Mouse (Mus musculus): ENCODE results near the gene Snx7. TPM values are rescaled to one million over a fixed set of nuclear protein-coding genes. Genes with fewer than 3 reads are reported as not detected.

The Snx7 gene
- not detected in 2 replicates for polyA plus RNA-seq (2012; ENCODE audit: insufficient read depth, insufficient read length, low replicate concordance, missing spikeins)

GRCm38 (mm10) chr3:117868637-117869323 lies at the start of gene Snx7:
Gene Snx7 (minus strand): TSS chr3:117868936.
- Histone ChIP-seq H3K4me1 (ENCODE audit: control insufficient read depth, insufficient read depth, low read length) (no peaks in the 10 kb centered on the region; the same call in 1 of the 2 replicates), H3K4me3 (ENCODE audit: insufficient read depth, low read depth, low read length) (peak within 1 kb of the TSS; percentile 99), H3K27ac (ENCODE audit: insufficient read depth, low read depth, low read length) (peak within 1 kb of the TSS; percentile 98)
- TF ChIP-seq CTCF (IDR thresholded peaks at IDR 0.05; ENCODE audit: insufficient read depth, low read depth, low read length), result no peak
- peak; percentile 90 for TF ChIP-seq POLR2A (IDR thresholded peaks at IDR 0.05; ENCODE audit: insufficient read depth, low read depth, low read length)
- WGBS, result under 1% methylated on average over 53 of the region's 53 CpGs

- H3K4me1 ChIP-seq (ENCODE audit: control insufficient read depth, insufficient read depth, low read length), result no peaks in the 10 kb centered on the region
- H3K27ac ChIP-seq (ENCODE audit: insufficient read depth, low read depth, low read length), result no peak overlapping the region
- no peak overlapping the region for H3K4me3 ChIP-seq (ENCODE audit: insufficient read depth, low read depth, low read length)
- 69% methylated on average over 3 of the region's 3 CpGs for WGBS
- TF ChIP-seq POLR2A (IDR thresholded peaks at IDR 0.05; ENCODE audit: insufficient read depth, low read depth, low read length) (no peak), CTCF (IDR thresholded peaks at IDR 0.05; ENCODE audit: insufficient read depth, low read depth, low read length) (no peak)
Observed at GRCm38 (mm10) chr3:117915420-117915819, 46.7 kb upstream of the Snx7 start.

GRCm38 (mm10) chr3:117893736-117894135 lies 25.0 kb upstream of the Snx7 start:
- Histone ChIP-seq H3K4me1 (ENCODE audit: control insufficient read depth, insufficient read depth, low read length) (no peaks in the 10 kb centered on the region), H3K4me3 (ENCODE audit: insufficient read depth, low read depth, low read length) (no peak overlapping the region), H3K27ac (ENCODE audit: insufficient read depth, low read depth, low read length) (no peak overlapping the region)
- TF ChIP-seq POLR2A (IDR thresholded peaks at IDR 0.05; ENCODE audit: insufficient read depth, low read depth, low read length) (no peak), CTCF (IDR thresholded peaks at IDR 0.05; ENCODE audit: insufficient read depth, low read depth, low read length) (no peak)
- 66% methylated on average over 2 of the region's 2 CpGs for WGBS

DNA sequence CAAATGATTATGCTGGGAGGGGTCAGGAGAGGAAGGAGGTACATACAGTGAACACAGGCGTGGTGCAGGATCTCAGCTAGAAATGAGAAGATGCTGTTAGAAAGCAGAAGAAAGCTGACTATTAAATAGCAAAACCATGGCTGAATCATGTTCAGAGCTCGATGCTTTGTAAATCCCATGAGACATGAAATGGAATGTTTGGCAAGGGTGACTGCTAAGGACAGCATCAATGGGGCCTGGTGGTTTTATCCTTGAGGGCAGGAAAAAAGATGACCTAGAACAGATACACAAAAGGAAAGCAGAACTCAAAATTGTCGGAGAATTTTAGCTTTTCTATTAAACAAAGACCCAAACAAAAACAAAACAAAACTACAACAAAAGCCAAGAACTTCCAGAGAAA lies 6.7 kb upstream of the Snx7 start:
- Histone ChIP-seq H3K4me3 (ENCODE audit: insufficient read depth, low read depth, low read length) (no peak overlapping the region), H3K27ac (ENCODE audit: insufficient read depth, low read depth, low read length) (no peak overlapping the region), H3K4me1 (ENCODE audit: control insufficient read depth, insufficient read depth, low read length) (no peaks in the 10 kb centered on the region)
- WGBS, result 89% methylated on average over 3 of the region's 3 CpGs
- TF ChIP-seq CTCF (IDR thresholded peaks at IDR 0.05; ENCODE audit: insufficient read depth, low read depth, low read length) (no peak), POLR2A (IDR thresholded peaks at IDR 0.05; ENCODE audit: insufficient read depth, low read depth, low read length) (no peak)

GRCm38 (mm10) chr3:117873209-117873863 lies 4.6 kb upstream of the Snx7 start:
- 40% methylated on average over 5 of the region's 5 CpGs for WGBS

GRCm38 (mm10) chr3:117869324-117869715 lies 584 bp upstream of the Snx7 start:
- WGBS, result 0% methylated on average over 2 of the region's 2 CpGs
- Histone ChIP-seq H3K4me3 (ENCODE audit: insufficient read depth, low read depth, low read length) (peak overlapping the region; percentile 99), H3K4me1 (ENCODE audit: control insufficient read depth, insufficient read depth, low read length) (no peaks in the 10 kb centered on the region; the same call in 1 of the 2 replicates), H3K27ac (ENCODE audit: insufficient read depth, low read depth, low read length) (peak overlapping the region; percentile 98)
- TF ChIP-seq POLR2A (IDR thresholded peaks at IDR 0.05; ENCODE audit: insufficient read depth, low read depth, low read length) (no peak), CTCF (IDR thresholded peaks at IDR 0.05; ENCODE audit: insufficient read depth, low read depth, low read length) (no peak)

More at GRCm38 (mm10) chr3:117873209-117873863, 4.6 kb upstream of the Snx7 start:
- no peak for TF ChIP-seq POLR2A (IDR thresholded peaks at IDR 0.05; ENCODE audit: insufficient read depth, low read depth, low read length)
- no peak for TF ChIP-seq CTCF (IDR thresholded peaks at IDR 0.05; ENCODE audit: insufficient read depth, low read depth, low read length)
- H3K4me1 ChIP-seq (ENCODE audit: control insufficient read depth, insufficient read depth, low read length), result no peaks in the 10 kb centered on the region
- no peak overlapping the region for H3K27ac ChIP-seq (ENCODE audit: insufficient read depth, low read depth, low read length)
- no peak overlapping the region for H3K4me3 ChIP-seq (ENCODE audit: insufficient read depth, low read depth, low read length)

GRCm38 (mm10) chr3:117868091-117868490 lies 645 bp downstream of the Snx7 start:
- Histone ChIP-seq H3K27ac (ENCODE audit: insufficient read depth, low read depth, low read length) (peak overlapping the region; percentile 98; the same call in 1 of the 2 replicates), H3K4me1 (ENCODE audit: control insufficient read depth, insufficient read depth, low read length) (no peaks in the 10 kb centered on the region; the same call in 1 of the 2 replicates), H3K4me3 (ENCODE audit: insufficient read depth, low read depth, low read length) (peak overlapping the region; percentile 99)
- WGBS, result 28% methylated on average over 2 of the region's 2 CpGs
- no peak for TF ChIP-seq CTCF (IDR thresholded peaks at IDR 0.05; ENCODE audit: insufficient read depth, low read depth, low read length)

GRCm38 (mm10) chr3:117866696-117867407 lies 1.9 kb downstream of the Snx7 start:
- Histone ChIP-seq H3K4me3 (ENCODE audit: insufficient read depth, low read depth, low read length) (peak overlapping the region; percentile 13; the same call in 1 of the 2 replicates), H3K27ac (ENCODE audit: insufficient read depth, low read depth, low read length) (peak overlapping the region; percentile 32), H3K4me1 (ENCODE audit: control insufficient read depth, insufficient read depth, low read length) (no peaks in the 10 kb centered on the region; the same call in 1 of the 2 replicates)
- 23% methylated on average over 12 of the region's 12 CpGs for WGBS
- TF ChIP-seq POLR2A (IDR thresholded peaks at IDR 0.05; ENCODE audit: insufficient read depth, low read depth, low read length) (no peak), CTCF (IDR thresholded peaks at IDR 0.05; ENCODE audit: insufficient read depth, low read depth, low read length) (no peak)

Measured in olfactory bulb, adult 2 months (tissue).